Mouse (Mus musculus) kidney, embryonic 16.5 days (tissue): ENCODE data around the gene Ppp3cb. TPM values are rescaled to one million over a fixed set of nuclear protein-coding genes. Genes with fewer than 3 reads are reported as not detected.
A peak's percentile ranks its signal among the peaks of the same experiment; 100 is the strongest.

Experiments
- ATAC-seq: fragments of 200-750 bp; cut with Nextera tagmentation; 2 replicates; pipeline ENCODE4 v1.8.0; 2017; ENCODE audit warnings: moderate TSS enrichment; ENCODE audit not compliant: low FRiP score, low TSS enrichment
- H3K27ac ChIP-seq: fragments of 300-500 bp; sonication (generic); 2 replicates; pipeline ENCODE4 v1.5.1; 2014; ENCODE audit warnings: low read length
- H3K27me3 ChIP-seq: fragments of 300-500 bp; sonication (generic); 2 replicates; pipeline ENCODE4 v1.6.1; 2014; ENCODE audit warnings: low read length, control low read depth, mixed read lengths; ENCODE audit not compliant: insufficient read depth
- H3K36me3 ChIP-seq: fragments of 300-500 bp; sonication (generic); 2 replicates; pipeline ENCODE4 v1.6.1; 2014; ENCODE audit warnings: low read length, control low read depth, mixed read lengths; ENCODE audit not compliant: insufficient read depth
- H3K4me1 ChIP-seq: fragments of 300-500 bp; sonication (generic); 2 replicates; pipeline ENCODE4 v1.6.1; 2014; ENCODE audit warnings: low read length, control low read depth, mixed read lengths; ENCODE audit not compliant: insufficient read depth
- H3K4me2 ChIP-seq: fragments of 300-500 bp; sonication (generic); replicated peaks from 2 replicates; pipeline ENCODE4 v1.6.1; 2014; ENCODE audit warnings: low read depth, low read length
- H3K4me3 ChIP-seq: fragments of 300-500 bp; sonication (generic); 2 replicates; pipeline ENCODE4 v1.5.1; 2014; ENCODE audit warnings: mild to moderate bottlenecking, low read length
- H3K9ac ChIP-seq: fragments of 300-500 bp; sonication (generic); replicated peaks from 2 replicates; pipeline ENCODE4 v1.6.1; 2014; ENCODE audit warnings: low read length
- H3K9me3 ChIP-seq: fragments of 300-500 bp; sonication (generic); 2 replicates; pipeline ENCODE4 v1.6.1; 2016; ENCODE audit warnings: low read length, control low read depth
- WGBS: fragments of 180-500 bp; shearing (Covaris S2); extraction: QIAGEN DNeasy Blood & Tissue Kit; methylation state at CpG from one replicate; pipeline ENCODE4 v1.1.7; 2014; 5-methylcytosine and 5-hydroxymethylcytosine counted together
- polyA plus RNA-seq: library from polyadenylated mRNA; unstranded; fragments of >200 nt; fragmentation: Nextera tagmentation; extraction: Ambion mirVana; gene quantifications from 2 replicates; pipeline ENCODE4 v1.2.1, GENCODE M21; 2015

The Ppp3cb gene
- polyA plus RNA-seq, 1 experiment from 2014 or later = 37.2 TPM

DNA sequence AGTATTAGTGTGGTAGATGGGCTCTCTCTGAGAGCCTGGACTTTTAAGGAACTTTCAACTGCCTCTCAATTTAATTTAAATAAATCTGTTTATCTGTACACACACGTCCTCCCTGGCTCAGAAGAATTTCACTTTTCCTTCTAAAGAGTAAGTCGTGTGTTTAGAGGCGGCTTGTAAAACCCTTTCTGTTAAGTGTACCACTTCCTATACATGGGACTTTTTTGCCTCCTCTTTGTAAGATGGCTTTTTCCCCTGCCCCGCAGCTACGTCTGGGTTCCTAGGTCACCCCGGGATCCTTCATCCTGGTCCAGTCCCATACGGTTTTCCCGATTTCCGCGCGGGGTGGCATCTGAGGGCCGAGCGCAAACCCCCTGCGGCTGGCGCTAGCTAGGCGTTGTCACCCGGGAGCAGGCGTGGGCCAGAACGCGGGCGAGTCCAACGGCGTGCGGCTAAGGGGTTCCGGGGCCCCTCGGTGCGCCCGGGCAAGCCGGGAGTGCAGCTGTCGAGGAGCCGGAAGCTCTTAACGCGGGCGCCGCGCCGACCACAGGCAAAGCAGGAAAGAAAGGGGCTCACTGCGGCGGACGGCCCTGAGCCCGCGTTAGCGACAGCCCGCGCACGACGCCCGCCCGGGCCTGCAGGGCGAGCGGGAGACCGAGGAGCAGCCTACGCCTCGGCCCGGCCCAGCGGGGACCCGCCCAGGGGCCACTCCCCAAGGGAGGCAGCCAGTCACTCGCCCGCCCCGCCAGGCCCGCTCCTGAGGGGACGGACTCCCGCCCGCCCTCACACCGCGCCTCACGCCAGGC is 643 bp downstream of the Ppp3cb start:
- ATAC-seq = peak; percentile 100
- peaks cover 14% of the 10 kb centered on the region for H3K36me3 ChIP-seq
- WGBS = under 1% methylated on average over 60 of the region's 67 CpGs
- no peaks in the 10 kb centered on the region for H3K9me3 ChIP-seq
- no peaks in the 10 kb centered on the region for H3K27me3 ChIP-seq
- H3K4me2 ChIP-seq = peak overlapping the region; percentile 53
- H3K4me1 ChIP-seq = peaks cover 14% of the 10 kb centered on the region
- H3K27ac ChIP-seq = peak overlapping the region; percentile 99
- peak overlapping the region; percentile 89 for H3K4me3 ChIP-seq
- peak overlapping the region; percentile 98 for H3K9ac ChIP-seq

DNA sequence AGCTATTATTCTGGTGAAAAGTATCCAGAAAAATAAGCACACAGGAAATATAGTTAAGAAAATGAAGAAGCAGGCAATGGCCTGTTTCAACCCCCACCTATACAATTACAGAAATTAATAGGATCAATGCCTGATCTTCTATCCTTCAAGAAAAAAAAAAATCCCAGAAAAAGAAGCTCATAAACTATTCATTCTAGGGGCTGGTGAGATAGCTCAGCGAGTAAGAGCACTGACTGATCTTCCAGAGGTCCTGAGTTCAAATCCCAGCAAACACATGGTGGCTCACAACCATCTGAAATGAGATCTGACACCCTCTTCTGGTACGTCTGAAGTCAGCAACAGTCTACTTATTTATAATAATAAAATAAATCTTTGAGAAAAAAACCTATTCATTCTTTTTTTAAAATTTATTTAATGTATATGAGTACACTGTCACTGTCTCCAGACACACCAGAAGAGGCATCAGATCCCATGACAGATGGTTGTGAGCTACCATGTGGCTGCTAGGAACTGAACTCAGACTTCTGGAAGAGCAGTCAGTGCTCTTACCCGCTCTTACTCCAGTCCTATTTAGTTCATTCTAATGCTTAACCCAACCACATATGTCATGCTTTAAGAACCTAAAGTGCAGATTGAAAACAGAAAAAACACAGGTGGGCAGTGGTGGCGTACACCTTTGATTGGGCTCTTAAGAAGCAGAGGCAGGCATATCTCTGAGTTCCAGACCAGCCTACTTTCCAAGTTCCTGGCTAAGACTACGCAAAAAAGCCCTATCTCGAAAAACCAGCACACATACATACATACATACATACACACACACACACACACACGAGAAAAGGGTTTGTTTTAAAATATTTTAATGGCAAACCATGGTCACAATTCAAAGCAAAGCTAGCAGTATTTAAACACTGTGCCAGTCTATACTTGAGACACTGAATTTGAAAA is 1.6 kb downstream of the Ppp3cb start:
- Histone ChIP-seq H3K4me1 (peaks cover 14% of the 10 kb centered on the region), H3K36me3 (peaks cover 8% of the 10 kb centered on the region), H3K4me3 (peak overlapping the region; percentile 89), H3K9me3 (no peaks in the 10 kb centered on the region), H3K27ac (no peak overlapping the region), H3K4me2 (peak overlapping the region; percentile 53), H3K27me3 (no peaks in the 10 kb centered on the region), H3K9ac (0 out of 2 replicates have a peak overlapping the region, but pooled peaks have one; percentile 46)
- 74% methylated on average over 7 of the region's 7 CpGs for WGBS
- no peak for ATAC-seq

DNA sequence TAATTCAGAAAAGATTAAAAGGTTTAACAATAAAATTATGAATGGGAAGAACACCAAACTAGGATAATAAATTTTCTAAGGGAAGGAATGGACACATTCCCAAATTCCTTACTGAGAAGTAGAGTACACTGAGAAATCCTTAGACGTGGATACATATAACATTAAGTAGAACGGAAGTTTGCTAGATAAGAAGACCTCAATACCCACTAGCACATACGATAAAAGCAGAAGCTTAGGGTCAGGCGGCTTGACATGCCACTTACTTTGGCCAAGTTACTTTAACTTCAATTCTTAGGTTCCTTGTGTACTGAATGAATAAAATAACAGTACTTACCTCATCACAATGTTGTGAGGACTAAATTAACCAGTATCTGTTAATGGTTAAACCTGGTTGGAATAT is 16.7 kb downstream of the Ppp3cb start:
- H3K9ac ChIP-seq = no peak overlapping the region
- peaks cover 3% of the 10 kb centered on the region; the same call in 1 of the 2 replicates for H3K36me3 ChIP-seq
- WGBS = 91% methylated on average over 4 of the region's 4 CpGs
- H3K27me3 ChIP-seq = no peaks in the 10 kb centered on the region
- no peaks in the 10 kb centered on the region for H3K4me1 ChIP-seq
- no peak overlapping the region for H3K4me2 ChIP-seq
- no peak for ATAC-seq
- no peaks in the 10 kb centered on the region for H3K9me3 ChIP-seq
- no peak overlapping the region for H3K27ac ChIP-seq
- no peak overlapping the region for H3K4me3 ChIP-seq

DNA sequence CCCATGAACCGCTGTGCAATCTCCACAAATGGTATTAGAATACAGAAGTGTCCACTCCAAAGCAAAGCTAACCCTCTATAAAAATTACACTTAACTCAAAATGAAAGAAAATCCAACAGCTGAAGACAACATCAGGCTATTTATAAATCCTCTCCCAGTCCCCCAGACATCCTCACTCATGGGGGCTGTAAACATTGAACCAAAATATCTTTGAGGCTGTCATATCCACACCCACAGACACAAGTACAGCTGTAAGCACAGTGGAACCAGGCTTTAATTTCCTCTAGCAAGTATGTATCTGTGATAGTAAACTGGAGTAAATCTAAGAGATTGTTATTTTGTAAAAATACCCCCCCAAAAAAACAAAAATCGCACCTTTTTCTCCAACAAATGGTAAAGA is 26.2 kb downstream of the Ppp3cb start:
- no peak overlapping the region for H3K4me2 ChIP-seq
- H3K27ac ChIP-seq = no peak overlapping the region
- no peaks in the 10 kb centered on the region for H3K9me3 ChIP-seq
- no peaks in the 10 kb centered on the region for H3K4me1 ChIP-seq
- H3K27me3 ChIP-seq = no peaks in the 10 kb centered on the region
- 91% methylated on average over 2 of the region's 2 CpGs for WGBS
- no peak overlapping the region for H3K9ac ChIP-seq
- peaks cover 15% of the 10 kb centered on the region for H3K36me3 ChIP-seq
- no peak for ATAC-seq
- H3K4me3 ChIP-seq = no peak overlapping the region

DNA sequence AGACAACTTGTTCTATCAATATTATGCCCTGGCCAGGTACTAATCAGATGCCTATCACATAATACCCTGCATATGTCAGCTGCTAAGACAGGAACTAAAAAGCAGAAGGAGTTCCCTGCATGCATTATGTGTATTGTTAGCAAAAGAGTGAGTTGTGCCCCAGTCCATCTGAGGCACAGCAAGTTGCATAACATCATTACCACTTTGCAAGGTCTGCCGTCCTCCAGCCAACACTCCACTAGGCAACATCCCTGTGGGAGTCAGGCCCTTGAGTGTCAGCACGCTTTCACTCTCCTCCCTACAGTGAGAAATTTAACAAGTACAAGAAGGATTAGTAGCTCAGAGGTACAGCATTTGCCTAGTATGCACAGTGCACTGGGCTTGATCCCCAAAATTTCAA is 37.9 kb downstream of the Ppp3cb start:
- Histone ChIP-seq H3K4me2 (no peak overlapping the region), H3K4me3 (no peak overlapping the region), H3K9ac (no peak overlapping the region), H3K27ac (no peak overlapping the region), H3K4me1 (no peaks in the 10 kb centered on the region), H3K36me3 (peaks cover 8% of the 10 kb centered on the region), H3K27me3 (no peaks in the 10 kb centered on the region), H3K9me3 (no peaks in the 10 kb centered on the region)
- no peak for ATAC-seq
- 84% methylated on average over 2 of the region's 2 CpGs for WGBS

DNA sequence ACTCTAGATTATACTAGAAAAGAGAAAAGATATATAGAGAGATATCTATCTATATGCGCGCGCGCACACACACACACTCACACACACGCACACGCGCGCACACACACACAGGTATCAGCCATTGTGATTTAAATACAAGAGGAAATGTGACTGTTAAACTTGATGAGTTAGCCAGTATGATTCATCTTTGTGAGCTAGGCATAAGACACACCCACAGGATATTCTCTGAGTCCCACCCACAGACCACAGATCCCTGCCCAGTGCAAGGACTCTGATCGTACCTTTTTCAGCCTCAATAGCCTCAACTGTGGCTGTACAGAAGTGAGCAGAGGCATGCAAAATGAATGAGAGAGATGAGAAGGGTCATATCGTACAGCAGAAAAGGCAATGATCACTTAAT is 43.4 kb downstream of the Ppp3cb start:
- no peak for ATAC-seq
- Histone ChIP-seq H3K4me3 (no peak overlapping the region), H3K27me3 (no peaks in the 10 kb centered on the region), H3K9me3 (no peaks in the 10 kb centered on the region), H3K4me2 (no peak overlapping the region), H3K27ac (no peak overlapping the region), H3K9ac (no peak overlapping the region), H3K4me1 (no peaks in the 10 kb centered on the region), H3K36me3 (peaks cover 9% of the 10 kb centered on the region)
- 94% methylated on average over 10 of the region's 10 CpGs for WGBS

DNA sequence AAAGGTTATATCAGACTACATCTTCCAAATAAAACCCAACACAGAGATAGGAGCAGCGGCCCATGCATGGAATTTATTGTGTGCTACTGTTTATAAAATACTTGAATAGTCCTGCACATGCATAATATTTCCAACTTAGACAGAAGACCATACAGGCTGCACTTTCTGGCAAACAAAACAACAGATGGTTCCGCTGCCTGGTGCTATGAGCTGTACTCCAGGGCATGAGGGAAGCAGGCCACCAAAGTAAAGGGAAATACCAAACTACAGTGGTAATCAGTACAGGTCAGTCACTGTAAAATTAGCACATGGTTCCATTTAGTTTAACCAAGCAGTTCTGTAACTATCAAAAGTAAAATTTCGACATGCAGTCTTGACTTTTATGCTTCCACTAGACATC is 46.4 kb downstream of the Ppp3cb start:
- H3K27ac ChIP-seq = no peak overlapping the region
- H3K36me3 ChIP-seq = peaks cover 15% of the 10 kb centered on the region
- H3K9ac ChIP-seq = no peak overlapping the region
- 95% methylated on average over 3 of the region's 3 CpGs for WGBS
- H3K27me3 ChIP-seq = no peaks in the 10 kb centered on the region
- H3K4me3 ChIP-seq = no peak overlapping the region
- H3K4me2 ChIP-seq = no peak overlapping the region
- ATAC-seq = no peak
- no peaks in the 10 kb centered on the region for H3K9me3 ChIP-seq
- no peaks in the 10 kb centered on the region for H3K4me1 ChIP-seq

DNA sequence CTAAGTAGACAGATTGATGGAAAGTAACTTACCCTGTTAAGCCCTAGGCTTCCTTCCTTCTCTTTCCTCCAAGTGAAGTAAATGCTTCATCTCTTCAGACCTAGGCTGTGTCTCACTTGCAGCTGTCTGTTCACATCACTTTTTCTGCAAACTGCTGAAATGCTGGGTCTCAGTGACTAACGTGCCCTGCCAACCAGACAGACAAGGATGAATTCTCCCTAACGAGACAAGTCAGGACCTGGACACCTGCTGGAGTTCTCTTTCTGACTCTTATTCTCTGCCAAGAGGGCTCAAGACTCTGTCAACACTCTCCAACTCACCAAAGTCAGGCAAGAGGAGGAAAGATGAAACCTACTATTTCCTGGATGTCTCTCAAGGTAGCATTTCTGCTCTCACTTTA is 49.8 kb downstream of the Ppp3cb start, which contains the start of gene Mss51:
Gene Mss51 (minus strand): TSS at position 299 of the 400 bp plus-strand sequence.
- ATAC-seq = no peak

DNA sequence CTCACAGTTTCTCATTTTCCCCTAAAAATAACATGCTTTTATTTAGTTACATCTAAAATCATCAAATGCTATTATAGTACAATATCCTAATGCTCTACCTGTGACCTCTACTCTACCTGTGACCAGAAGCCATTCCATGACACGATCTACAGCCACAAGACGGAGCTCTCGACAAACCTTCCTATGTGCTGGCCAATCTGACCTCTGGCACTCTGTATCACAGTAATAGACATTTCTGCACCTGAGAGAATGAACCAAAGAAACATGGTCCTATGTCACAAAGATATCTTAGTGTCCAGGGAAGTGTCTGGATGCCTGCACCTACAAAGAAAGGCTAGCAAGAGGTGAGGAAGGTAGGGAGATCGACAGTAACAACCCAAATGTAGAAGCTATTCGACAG is 60.3 kb downstream of the Ppp3cb start:
- H3K27me3 ChIP-seq = no peaks in the 10 kb centered on the region
- WGBS = 94% methylated on average over 5 of the region's 5 CpGs
- H3K36me3 ChIP-seq = peaks cover 20% of the 10 kb centered on the region; the same call in 1 of the 2 replicates
- H3K4me3 ChIP-seq = no peak overlapping the region
- no peak overlapping the region for H3K9ac ChIP-seq
- no peaks in the 10 kb centered on the region for H3K9me3 ChIP-seq
- no peak overlapping the region for H3K4me2 ChIP-seq
- no peak overlapping the region for H3K27ac ChIP-seq
- H3K4me1 ChIP-seq = no peaks in the 10 kb centered on the region; the same call in 1 of the 2 replicates
- ATAC-seq = no peak

More for the DNA sequence above, 49.8 kb downstream of the Ppp3cb start, which contains the start of gene Mss51:
- no peak within 1 kb of the TSS for H3K4me3 ChIP-seq
- no peak within 1 kb of the TSS for H3K9ac ChIP-seq
- no peaks in the 10 kb centered on the region for H3K4me1 ChIP-seq
- 71% methylated on average over 2 of the region's 2 CpGs for WGBS
- no peaks in the 10 kb centered on the region for H3K9me3 ChIP-seq
- H3K27ac ChIP-seq = no peak within 1 kb of the TSS
- peaks cover 18% of the 10 kb centered on the region for H3K36me3 ChIP-seq
- H3K27me3 ChIP-seq = no peaks in the 10 kb centered on the region
- H3K4me2 ChIP-seq = no peak within 1 kb of the TSS
